Mouse (Mus musculus) limb, embryonic 14.5 days (tissue): ENCODE measurements at regions not wholly inside any gene's neighbourhood (a gene's known extent, or its start where the extent isn't known, plus 50 kb on each side); places are given as distances from the start of the nearest gene placed in this dataset.

Experiments used
- ATAC-seq: fragments of 200-750 bp; cut with Nextera tagmentation; 2 replicates; pipeline ENCODE4 v1.8.0; 2017; ENCODE audit warnings: low read depth, moderate number of reproducible peaks, moderate TSS enrichment; ENCODE audit not compliant: low FRiP score
- DNase-seq: peaks from one replicate; pipeline ENCODE4 v3.0.0-alpha.2; 2015; ENCODE audit warnings: low spot score
- H3K27ac ChIP-seq: fragments of 300-500 bp; sonication (generic); replicated peaks from 2 replicates; pipeline ENCODE4 v1.5.1; 2014; ENCODE audit warnings: low read depth, mild to moderate bottlenecking, low read length, moderate library complexity, mixed read lengths
- H3K27me3 ChIP-seq: fragments of 300-500 bp; sonication (generic); 2 replicates; pipeline ENCODE4 v1.6.1; 2014; ENCODE audit warnings: low read length, mixed read lengths; ENCODE audit not compliant: control insufficient read depth, insufficient read depth
- H3K36me3 ChIP-seq: fragments of 300-500 bp; sonication (generic); 2 replicates; pipeline ENCODE4 v1.6.1; 2014; ENCODE audit warnings: mild to moderate bottlenecking, low read length, moderate library complexity, mixed read lengths; ENCODE audit not compliant: control insufficient read depth, insufficient read depth
- H3K4me1 ChIP-seq: fragments of 300-500 bp; sonication (generic); 2 replicates; pipeline ENCODE4 v1.6.1; 2014; ENCODE audit warnings: antibody characterized with exemption, low read length, mixed read lengths; ENCODE audit not compliant: control insufficient read depth, insufficient read depth
- H3K4me2 ChIP-seq: fragments of 300-500 bp; sonication (generic); replicated peaks from 2 replicates; pipeline ENCODE4 v1.6.1; 2014; ENCODE audit warnings: low read depth, mild to moderate bottlenecking, low read length, moderate library complexity; ENCODE audit not compliant: severe bottlenecking
- H3K4me3 ChIP-seq: fragments of 300-500 bp; sonication (generic); replicated peaks from 2 replicates; pipeline ENCODE4 v1.5.1; 2014; ENCODE audit warnings: low read length
- H3K9ac ChIP-seq: fragments of 300-500 bp; sonication (generic); 2 replicates; pipeline ENCODE4 v1.6.1; 2014; ENCODE audit warnings: mild to moderate bottlenecking, low read depth, low read length, moderate library complexity; ENCODE audit not compliant: severe bottlenecking
- H3K9me3 ChIP-seq: fragments of 300-500 bp; sonication (generic); 2 replicates; pipeline ENCODE4 v1.6.1; 2016; ENCODE audit warnings: low read length; ENCODE audit not compliant: control insufficient read depth
- POLR2A ChIP-seq: fragments of 200-500 bp; IDR thresholded peaks from 2 replicates; pipeline ENCODE4 v1.8.0; 2012; ENCODE audit warnings: inconsistent platforms, mild to moderate bottlenecking, moderate library complexity, borderline replicate concordance; ENCODE audit not compliant: insufficient read depth, insufficient read length; ENCODE audit errors: extremely low read depth
- WGBS: fragments of 180-500 bp; shearing (Covaris S2); extraction: QIAGEN DNeasy Blood & Tissue Kit; methylation state at CpG from one replicate; pipeline ENCODE4 v1.1.7; 2014; 5-methylcytosine and 5-hydroxymethylcytosine counted together

GRCm38 (mm10) chr8:127721624-127722023 is 636.8 kb upstream of the Nrp1 start:
- Histone ChIP-seq H3K4me1 (peaks cover 18% of the 10 kb centered on the region), H3K9me3 (no peaks in the 10 kb centered on the region), H3K36me3 (no peaks in the 10 kb centered on the region), H3K27me3 (no peaks in the 10 kb centered on the region), H3K27ac (no peak overlapping the region), H3K9ac (no peak overlapping the region), H3K4me2 (no peak overlapping the region), H3K4me3 (no peak overlapping the region)
- no peak for TF ChIP-seq POLR2A
- WGBS, result 33% methylated on average over 1 of the region's 1 CpGs
- DNase-seq, result no peak
- no peak for ATAC-seq

GRCm38 (mm10) chr8:127734059-127734458 is 624.3 kb upstream of the Nrp1 start:
- Histone ChIP-seq H3K9ac (no peak overlapping the region), H3K36me3 (no peaks in the 10 kb centered on the region), H3K9me3 (no peaks in the 10 kb centered on the region), H3K27me3 (no peaks in the 10 kb centered on the region), H3K27ac (no peak overlapping the region), H3K4me1 (no peaks in the 10 kb centered on the region), H3K4me2 (no peak overlapping the region), H3K4me3 (no peak overlapping the region)
- WGBS, result 88% methylated on average over 3 of the region's 3 CpGs
- DNase-seq (no peak), ATAC-seq (no peak)
- TF ChIP-seq POLR2A, result no peak

GRCm38 (mm10) chr8:127742236-127742635 is 616.2 kb upstream of the Nrp1 start:
- Histone ChIP-seq H3K9ac (no peak overlapping the region), H3K4me1 (no peaks in the 10 kb centered on the region; the same call in 1 of the 2 replicates), H3K27me3 (no peaks in the 10 kb centered on the region), H3K36me3 (no peaks in the 10 kb centered on the region), H3K4me3 (no peak overlapping the region), H3K9me3 (no peaks in the 10 kb centered on the region), H3K27ac (no peak overlapping the region), H3K4me2 (no peak overlapping the region)
- ATAC-seq (no peak), DNase-seq (no peak)
- 67% methylated on average over 6 of the region's 6 CpGs for WGBS
- TF ChIP-seq POLR2A, result no peak

GRCm38 (mm10) chr8:127745221-127745620 is 613.2 kb upstream of the Nrp1 start:
- WGBS, result 78% methylated on average over 4 of the region's 4 CpGs
- no peak for DNase-seq
- TF ChIP-seq POLR2A, result no peak
- Histone ChIP-seq H3K9ac (no peak overlapping the region), H3K27me3 (no peaks in the 10 kb centered on the region), H3K4me3 (no peak overlapping the region), H3K27ac (no peak overlapping the region), H3K4me2 (no peak overlapping the region), H3K9me3 (no peaks in the 10 kb centered on the region), H3K36me3 (no peaks in the 10 kb centered on the region), H3K4me1 (no peaks in the 10 kb centered on the region; the same call in 1 of the 2 replicates)
- no peak for ATAC-seq

GRCm38 (mm10) chr8:127746456-127746855 is 611.9 kb upstream of the Nrp1 start:
- Histone ChIP-seq H3K9me3 (no peaks in the 10 kb centered on the region), H3K36me3 (no peaks in the 10 kb centered on the region), H3K4me2 (no peak overlapping the region), H3K4me1 (no peaks in the 10 kb centered on the region; the same call in 1 of the 2 replicates), H3K9ac (no peak overlapping the region), H3K27me3 (no peaks in the 10 kb centered on the region), H3K27ac (no peak overlapping the region), H3K4me3 (no peak overlapping the region)
- DNase-seq, result no peak
- 77% methylated on average over 8 of the region's 8 CpGs for WGBS
- no peak for TF ChIP-seq POLR2A
- ATAC-seq, result no peak

GRCm38 (mm10) chr8:127752871-127753270 is 605.5 kb upstream of the Nrp1 start:
- WGBS, result 79% methylated on average over 5 of the region's 5 CpGs
- no peak overlapping the region for H3K4me3 ChIP-seq
- DNase-seq, result no peak
- TF ChIP-seq POLR2A, result no peak
- ATAC-seq, result no peak
- H3K4me2 ChIP-seq, result no peak overlapping the region
- no peaks in the 10 kb centered on the region for H3K36me3 ChIP-seq
- H3K4me1 ChIP-seq, result 0 out of 2 replicates have a peak, but pooled peaks cover 4% of the 10 kb centered on the region
- H3K9ac ChIP-seq, result no peak overlapping the region
- no peak overlapping the region for H3K27ac ChIP-seq
- H3K9me3 ChIP-seq, result no peaks in the 10 kb centered on the region
- no peaks in the 10 kb centered on the region for H3K27me3 ChIP-seq
